Comparison of ENCODE assay signal across 8 mouse cellular contexts in the genomic region with DNA sequence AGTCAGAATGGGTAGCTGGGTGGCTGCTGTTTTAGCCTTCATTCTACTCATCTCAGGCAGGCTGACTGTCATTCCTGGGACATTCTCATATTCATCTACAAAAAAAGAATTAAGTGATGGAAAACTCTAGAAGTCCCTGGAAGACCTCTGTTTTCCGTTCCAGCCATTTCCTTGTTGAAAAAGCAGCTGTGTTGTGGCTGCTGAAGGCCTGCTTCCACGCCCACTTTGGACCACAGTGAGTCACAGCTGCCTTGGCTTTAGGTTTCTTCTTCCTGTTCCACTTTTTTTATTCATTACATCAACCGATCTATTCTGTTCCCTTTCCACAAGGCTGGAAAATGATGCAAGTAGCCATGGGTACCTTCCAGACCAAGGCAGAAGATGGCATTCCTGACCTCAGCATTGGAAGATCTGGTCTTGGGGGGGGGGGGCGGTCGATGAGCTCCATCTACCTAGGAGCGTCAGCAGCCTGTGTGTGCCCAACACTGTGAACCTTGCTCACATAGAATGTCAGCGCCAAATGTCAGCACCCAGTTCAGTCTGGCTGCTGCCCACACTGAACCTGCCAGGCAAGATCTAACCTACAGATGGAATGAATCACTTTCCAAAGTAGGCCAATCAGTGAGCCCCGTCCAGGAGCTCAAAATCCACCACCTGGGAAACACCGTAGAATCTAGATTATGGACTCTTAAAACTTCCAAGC. TPM values are rescaled to one million over a fixed set of nuclear protein-coding genes. Genes with fewer than 3 reads are reported as not detected.
A peak's percentile ranks its signal among the peaks of the same experiment; 100 is the strongest.
DNase-seq lines count a peak whose midpoint lies in the region; TF ChIP-seq lines count a peak whose summit lies in the region.

No protein-coding gene starts in this region.

- peak; percentile 18 to 43 for DNase-seq in spleen, postnatal 36 days (ENCODE audit: low spot score in 2 of 2)
- no peak for DNase-seq in spleen, postnatal 14 days (ENCODE audit: low spot score in 2 of 2)
- DNase-seq in induced T-regulatory cell, adult 2 months (ENCODE audit: low read depth): peak; percentile 84
- DNase-seq in splenic B cell, adult 2 months (ENCODE audit: low read depth, low spot score): peak; percentile 41
- DNase-seq in ovary, postnatal 36 days (ENCODE audit: low spot score): no peak
- no peak for DNase-seq in thymus, postnatal 10 days (ENCODE audit: low spot score in 2 of 2)
- no peak for DNase-seq in retina, postnatal 1 day

- H3K4me1 ChIP-seq in embryonic fibroblast, embryonic 13.5 days (ENCODE audit: control insufficient read depth, insufficient read depth, low read length): peaks cover 7% of the 10 kb centered on the region; the same call in 1 of the 2 replicates

- H3K27me3 ChIP-seq in splenic B cell, adult 2 months (ENCODE audit: control insufficient read depth, insufficient read depth, low read length, poor library complexity, severe bottlenecking): no peaks in the 10 kb centered on the region

- H3K27ac ChIP-seq in embryonic fibroblast, embryonic 13.5 days (ENCODE audit: insufficient read depth, low read length): peak overlapping the region; percentile 63

- no peak for TF ChIP-seq POLR2A in embryonic fibroblast, embryonic 13.5 days (IDR thresholded peaks at IDR 0.05; ENCODE audit: low read depth, low read length)

- H3K4me3 ChIP-seq in embryonic fibroblast, embryonic 13.5 days (ENCODE audit: insufficient read depth, low read length): no peak overlapping the region

- TF ChIP-seq CTCF in embryonic fibroblast, embryonic 13.5 days (IDR thresholded peaks at IDR 0.05; ENCODE audit: borderline replicate concordance, insufficient read depth, low read length): no peak

- H3K36me3 ChIP-seq in splenic B cell, adult 2 months (ENCODE audit: control insufficient read depth, insufficient read depth, low read length, poor library complexity, severe bottlenecking): peaks cover 9% of the 10 kb centered on the region

RNA-seq across cellular contexts. Expression of gene Eif2d, which starts 31.4 kb away (rescaled TPM):
- polyA plus RNA-seq in embryonic fibroblast, embryonic 13.5 days (2011; ENCODE audit: insufficient read length, low read depth, missing spikeins): 46.7 and 46.9 TPM in 2 replicates

RNA-seq across cellular contexts. Expression of gene Dyrk3, which starts 46.3 kb away (rescaled TPM):
- polyA plus RNA-seq in embryonic fibroblast, embryonic 13.5 days (2011; ENCODE audit: insufficient read length, low read depth, missing spikeins): 4.5 TPM in 2 replicates

Comparison
In these comparisons a context has a peak if more than half of its experiments do, and no peak if none do; other contexts are left out.
1. DNase-seq: peak in spleen, postnatal 36 days (2 of 2), induced T-regulatory cell, adult 2 months (single experiment) and splenic B cell, adult 2 months (single experiment); none in spleen, postnatal 14 days (0 of 2), ovary, postnatal 36 days (single experiment), thymus, postnatal 10 days (0 of 2) and retina, postnatal 1 day (single experiment).